23 mouse cellular contexts compared by ENCODE assay signal in the genomic region with DNA sequence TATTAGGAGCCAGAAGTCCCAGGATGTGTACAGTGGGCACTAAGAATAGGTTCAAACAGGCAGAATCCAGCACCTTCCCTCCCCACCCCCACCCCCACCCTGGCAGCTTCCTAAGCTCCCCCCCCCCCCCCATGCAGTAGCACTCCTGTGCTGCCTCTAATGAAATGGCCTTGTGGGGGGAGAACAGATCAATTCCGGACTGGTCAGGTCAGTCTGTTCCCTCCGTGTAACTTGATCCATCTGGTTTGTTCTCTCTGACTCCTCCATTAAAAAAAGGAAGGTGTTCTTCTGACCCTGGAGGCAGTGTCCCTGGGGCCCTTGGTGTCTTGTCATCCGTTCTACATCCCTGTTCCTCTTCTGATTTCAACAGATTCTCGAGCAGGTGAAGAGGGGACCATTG.
DNase-seq lines count a peak whose midpoint lies in the region; ATAC-seq lines count a peak whose summit lies in the region.
"Had no signal": no experiment of that assay in that cellular context is flagged by ENCODE, and none has a peak within 500 bp of the region (broad histone marks: within the 10 kb centered on the region; RNA-seq: fewer than 3 reads in every experiment).

No protein-coding gene starts in this region.

- peaks cover 10% of the 10 kb centered on the region for H3K36me3 ChIP-seq in forebrain, embryonic 10.5 days (replicated peaks)
- H3K36me3 ChIP-seq in forebrain, embryonic 11.5 days (ENCODE audit: control insufficient read depth, insufficient read depth, low read length), result no peaks in the 10 kb centered on the region
- no peaks in the 10 kb centered on the region for H3K36me3 ChIP-seq in kidney, embryonic 15.5 days
- H3K36me3 ChIP-seq in neural tube, embryonic 13.5 days, result 0 out of 2 replicates have a peak, but pooled peaks cover 7% of the 10 kb centered on the region
- no peaks in the 10 kb centered on the region for H3K36me3 ChIP-seq in neural tube, embryonic 15.5 days
- no peaks in the 10 kb centered on the region for H3K36me3 ChIP-seq in neural tube, embryonic 14.5 days (ENCODE audit: control insufficient read depth, insufficient read depth, low read length)
- H3K36me3 ChIP-seq: liver, embryonic 15.5 days; lung, embryonic 15.5 days; stomach, embryonic 15.5 days had no signal

- peaks cover 42% of the 10 kb centered on the region for H3K27me3 ChIP-seq in forebrain, embryonic 10.5 days (ENCODE audit: poor library complexity, severe bottlenecking)
- no peaks in the 10 kb centered on the region for H3K27me3 ChIP-seq in forebrain, embryonic 11.5 days (ENCODE audit: control insufficient read depth, insufficient read depth, low read length)
- H3K27me3 ChIP-seq in kidney, embryonic 15.5 days, result peaks cover 6% of the 10 kb centered on the region; the same call in 1 of the 2 replicates
- H3K27me3 ChIP-seq in neural tube, embryonic 13.5 days, result no peaks in the 10 kb centered on the region
- H3K27me3 ChIP-seq in neural tube, embryonic 15.5 days (replicated peaks), result peaks cover 3% of the 10 kb centered on the region; the same call in 1 of the 2 replicates
- no peaks in the 10 kb centered on the region for H3K27me3 ChIP-seq in neural tube, embryonic 14.5 days (ENCODE audit: control insufficient read depth, insufficient read depth, low read length)
- H3K27me3 ChIP-seq: liver, embryonic 15.5 days; lung, embryonic 15.5 days; stomach, embryonic 15.5 days had no signal

- H3K9ac ChIP-seq in forebrain, embryonic 11.5 days (ENCODE audit: low read length), result no peak overlapping the region
- no peak overlapping the region for H3K9ac ChIP-seq in kidney, embryonic 15.5 days
- no peak overlapping the region for H3K9ac ChIP-seq in neural tube, embryonic 13.5 days
- H3K9ac ChIP-seq in neural tube, embryonic 15.5 days (replicated peaks), result no peak overlapping the region
- H3K9ac ChIP-seq in neural tube, embryonic 14.5 days (replicated peaks; ENCODE audit: low read depth, low read length), result no peak overlapping the region
- H3K9ac ChIP-seq: liver, embryonic 15.5 days; lung, embryonic 15.5 days; stomach, embryonic 15.5 days had no signal

- no peak for ATAC-seq in forebrain, embryonic 11.5 days (replicated peaks; ENCODE audit: low FRiP score)
- peak; percentile 43; the same call in 1 of the 2 replicates for ATAC-seq in kidney, embryonic 15.5 days (replicated peaks; ENCODE audit: low FRiP score)
- no peak for ATAC-seq in neural tube, embryonic 13.5 days (ENCODE audit: low read depth)
- ATAC-seq in neural tube, embryonic 15.5 days (ENCODE audit: low FRiP score), result no peak
- ATAC-seq in neural tube, embryonic 14.5 days (ENCODE audit: low read depth), result 0 out of 2 replicates have a peak, but pooled peaks have one; percentile 17

- no peak overlapping the region for H3K4me2 ChIP-seq in forebrain, embryonic 11.5 days (ENCODE audit: low read depth, low read length, severe bottlenecking)
- no peak overlapping the region for H3K4me2 ChIP-seq in kidney, embryonic 15.5 days
- no peak overlapping the region for H3K4me2 ChIP-seq in neural tube, embryonic 13.5 days
- H3K4me2 ChIP-seq in neural tube, embryonic 15.5 days, result no peak overlapping the region
- no peak overlapping the region for H3K4me2 ChIP-seq in neural tube, embryonic 14.5 days (ENCODE audit: low read depth, low read length)
- H3K4me2 ChIP-seq: liver, embryonic 15.5 days; lung, embryonic 15.5 days; stomach, embryonic 15.5 days had no signal

- H3K27ac ChIP-seq in forebrain, embryonic 10.5 days, result peak overlapping the region; percentile 44; the same call in 1 of the 2 replicates
- H3K27ac ChIP-seq in forebrain, embryonic 11.5 days (ENCODE audit: low read depth, low read length), result no peak overlapping the region
- H3K27ac ChIP-seq in kidney, embryonic 15.5 days, result no peak overlapping the region
- H3K27ac ChIP-seq in neural tube, embryonic 13.5 days (replicated peaks), result peak overlapping the region; percentile 20; the same call in 1 of the 2 replicates
- H3K27ac ChIP-seq in neural tube, embryonic 15.5 days (replicated peaks), result no peak overlapping the region
- no peak overlapping the region for H3K27ac ChIP-seq in neural tube, embryonic 14.5 days (ENCODE audit: low read depth, low read length)
- H3K27ac ChIP-seq: heart, adult 2 months; liver, embryonic 15.5 days; lung, embryonic 15.5 days; stomach, embryonic 15.5 days had no signal

- peaks cover 55% of the 10 kb centered on the region for H3K4me1 ChIP-seq in forebrain, embryonic 10.5 days
- peaks cover 18% of the 10 kb centered on the region for H3K4me1 ChIP-seq in forebrain, embryonic 11.5 days (replicated peaks; ENCODE audit: control insufficient read depth, insufficient read depth, low read length)
- H3K4me1 ChIP-seq in kidney, embryonic 15.5 days, result peaks cover 27% of the 10 kb centered on the region
- peaks cover 46% of the 10 kb centered on the region for H3K4me1 ChIP-seq in neural tube, embryonic 13.5 days (replicated peaks)
- H3K4me1 ChIP-seq in neural tube, embryonic 15.5 days, result peaks cover 18% of the 10 kb centered on the region
- peaks cover 3% of the 10 kb centered on the region; the same call in 1 of the 2 replicates for H3K4me1 ChIP-seq in neural tube, embryonic 14.5 days (ENCODE audit: control insufficient read depth, insufficient read depth, low read length)
- H3K4me1 ChIP-seq: liver, embryonic 15.5 days; lung, embryonic 15.5 days; stomach, embryonic 15.5 days had no signal

- no peak for DNase-seq in forebrain, embryonic 10.5 days (ENCODE audit: extremely low spot score, low spot score)
- DNase-seq in forebrain, embryonic 11.5 days (ENCODE audit: low spot score), result no peak
- DNase-seq in kidney, postnatal 4 days, result no peak
- DNase-seq in left cerebral cortex, adult 11 months (ENCODE audit: low spot score), result no peak
- DNase-seq: adrenal gland, adult 2 months; cerebellum, adult 11 months; cerebellum, adult 9-11 months; gastrocnemius, postnatal 25 days; heart, adult 2 months; heart, postnatal 4 days; kidney, adult 18-20 months; kidney, postnatal 25 days; layer of hippocampus, postnatal 36 days; liver; lung, postnatal 36 days; thymus, postnatal 36 days had no signal

- no peak overlapping the region for H3K4me3 ChIP-seq in forebrain, embryonic 10.5 days
- no peak overlapping the region for H3K4me3 ChIP-seq in forebrain, embryonic 11.5 days (ENCODE audit: low read depth, low read length)
- H3K4me3 ChIP-seq in kidney, embryonic 15.5 days (replicated peaks), result no peak overlapping the region
- no peak overlapping the region for H3K4me3 ChIP-seq in neural tube, embryonic 13.5 days
- no peak overlapping the region for H3K4me3 ChIP-seq in neural tube, embryonic 15.5 days (replicated peaks)
- no peak overlapping the region for H3K4me3 ChIP-seq in neural tube, embryonic 14.5 days (ENCODE audit: low read depth, low read length)
- H3K4me3 ChIP-seq: heart, adult 2 months; liver, embryonic 15.5 days; lung, embryonic 15.5 days; stomach, embryonic 15.5 days had no signal

- WGBS in forebrain, embryonic 10.5 days, result 11% methylated on average over 4 of the region's 4 CpGs
- WGBS in forebrain, embryonic 11.5 days, result 13% methylated on average over 4 of the region's 4 CpGs
- WGBS in kidney, embryonic 15.5 days, result 7% methylated on average over 4 of the region's 4 CpGs
- WGBS in neural tube, embryonic 13.5 days, result 21% methylated on average over 4 of the region's 4 CpGs
- 19% methylated on average over 4 of the region's 4 CpGs for WGBS in neural tube, embryonic 15.5 days
- WGBS in neural tube, embryonic 14.5 days, result 15% methylated on average over 4 of the region's 4 CpGs

- no peaks in the 10 kb centered on the region for H3K9me3 ChIP-seq in forebrain, embryonic 10.5 days
- no peaks in the 10 kb centered on the region for H3K9me3 ChIP-seq in forebrain, embryonic 11.5 days (ENCODE audit: control insufficient read depth, low read length)
- no peaks in the 10 kb centered on the region for H3K9me3 ChIP-seq in kidney, embryonic 15.5 days (replicated peaks)
- no peaks in the 10 kb centered on the region for H3K9me3 ChIP-seq in neural tube, embryonic 13.5 days
- no peaks in the 10 kb centered on the region for H3K9me3 ChIP-seq in neural tube, embryonic 15.5 days (replicated peaks)
- H3K9me3 ChIP-seq in neural tube, embryonic 14.5 days (ENCODE audit: control insufficient read depth, low read length), result no peaks in the 10 kb centered on the region
- H3K9me3 ChIP-seq: liver, embryonic 15.5 days; lung, embryonic 15.5 days; stomach, embryonic 15.5 days had no signal

Comparison
In these comparisons a context has a peak if more than half of its experiments do, and no peak if none do; other contexts are left out.
1. H3K27ac ChIP-seq: peak in forebrain, embryonic 10.5 days (single experiment) and neural tube, embryonic 13.5 days (single experiment); none in forebrain, embryonic 11.5 days (single experiment), kidney, embryonic 15.5 days (single experiment), neural tube, embryonic 15.5 days (single experiment) and neural tube, embryonic 14.5 days (single experiment).
2. ATAC-seq: peak in kidney, embryonic 15.5 days (single experiment) and neural tube, embryonic 14.5 days (single experiment); none in forebrain, embryonic 11.5 days (single experiment), neural tube, embryonic 13.5 days (single experiment) and neural tube, embryonic 15.5 days (single experiment).